Mouse (Mus musculus) liver, embryonic 11.5 days (tissue): ENCODE data around the gene Cadm2. TPM values are rescaled to one million over a fixed set of nuclear protein-coding genes. Genes with fewer than 3 reads are reported as not detected.

Experiments
- ATAC-seq: fragments of 200-750 bp; cut with Nextera tagmentation; replicated peaks from 2 replicates; pipeline ENCODE4 v1.8.0; 2017; ENCODE audit warnings: moderate number of reproducible peaks, mild to moderate bottlenecking, moderate TSS enrichment, moderate library complexity; ENCODE audit not compliant: low FRiP score
- DNase-seq: peaks from one replicate; pipeline ENCODE4 v3.0.0-alpha.2; 2017; ENCODE audit warnings: low spot score
- H3K27ac ChIP-seq: fragments of 300-500 bp; sonication (generic); 2 replicates; pipeline ENCODE4 v1.5.1; 2014; ENCODE audit warnings: mild to moderate bottlenecking, low read depth, low read length, control low read depth
- H3K27me3 ChIP-seq: fragments of 300-500 bp; sonication (generic); replicated peaks from 2 replicates; pipeline ENCODE4 v1.6.1; 2014; ENCODE audit warnings: low read length, mixed read lengths; ENCODE audit not compliant: control insufficient read depth, insufficient read depth
- H3K36me3 ChIP-seq: fragments of 300-500 bp; sonication (generic); 2 replicates; pipeline ENCODE4 v1.6.1; 2014; ENCODE audit warnings: mild to moderate bottlenecking, low read length, moderate library complexity, mixed read lengths; ENCODE audit not compliant: control insufficient read depth, insufficient read depth
- H3K4me1 ChIP-seq: fragments of 300-500 bp; sonication (generic); replicated peaks from 2 replicates; pipeline ENCODE4 v1.6.1; 2014; ENCODE audit warnings: low read length, mixed read lengths; ENCODE audit not compliant: control insufficient read depth, insufficient read depth
- H3K4me2 ChIP-seq: fragments of 300-500 bp; sonication (generic); 2 replicates; pipeline ENCODE4 v1.6.1; 2014; ENCODE audit warnings: mild to moderate bottlenecking, control low read depth, moderate library complexity
- H3K4me3 ChIP-seq: fragments of 300-500 bp; sonication (generic); 2 replicates; pipeline ENCODE4 v1.5.1; 2014; ENCODE audit warnings: low read depth, low read length, control low read depth
- H3K9ac ChIP-seq: fragments of 300-500 bp; sonication (generic); 2 replicates; pipeline ENCODE4 v1.6.1; 2014; ENCODE audit warnings: low read depth, low read length, control low read depth
- H3K9me3 ChIP-seq: fragments of 300-500 bp; sonication (generic); 2 replicates; pipeline ENCODE4 v1.6.1; 2016; ENCODE audit warnings: low read length, inconsistent platforms, mixed read lengths; ENCODE audit not compliant: control insufficient read depth
- WGBS: fragments of 180-500 bp; shearing (Covaris S2); extraction: QIAGEN DNeasy Blood & Tissue Kit; methylation state at CpG from one replicate; pipeline ENCODE4 v1.1.7; 2014; 5-methylcytosine and 5-hydroxymethylcytosine counted together
- polyA plus RNA-seq: library from polyadenylated mRNA; unstranded; fragments of >200 nt; fragmentation: Nextera tagmentation; extraction: Ambion mirVana; gene quantifications from 2 replicates; pipeline ENCODE4 v1.2.1, GENCODE M21; 2014

Gene Cadm2
- polyA plus RNA-seq, 1 experiment from 2014 or later = 0.52 TPM

GRCm38 (mm10) chr16:66987741-66988140 is 633.0 kb downstream of the Cadm2 start:
- 92% methylated on average over 6 of the region's 6 CpGs for WGBS
- Histone ChIP-seq H3K4me3 (no peak overlapping the region), H3K27me3 (no peaks in the 10 kb centered on the region), H3K9me3 (no peaks in the 10 kb centered on the region), H3K36me3 (no peaks in the 10 kb centered on the region), H3K4me2 (no peak overlapping the region), H3K9ac (no peak overlapping the region), H3K4me1 (no peaks in the 10 kb centered on the region), H3K27ac (no peak overlapping the region)
- DNase-seq = no peak
- ATAC-seq = no peak

DNA sequence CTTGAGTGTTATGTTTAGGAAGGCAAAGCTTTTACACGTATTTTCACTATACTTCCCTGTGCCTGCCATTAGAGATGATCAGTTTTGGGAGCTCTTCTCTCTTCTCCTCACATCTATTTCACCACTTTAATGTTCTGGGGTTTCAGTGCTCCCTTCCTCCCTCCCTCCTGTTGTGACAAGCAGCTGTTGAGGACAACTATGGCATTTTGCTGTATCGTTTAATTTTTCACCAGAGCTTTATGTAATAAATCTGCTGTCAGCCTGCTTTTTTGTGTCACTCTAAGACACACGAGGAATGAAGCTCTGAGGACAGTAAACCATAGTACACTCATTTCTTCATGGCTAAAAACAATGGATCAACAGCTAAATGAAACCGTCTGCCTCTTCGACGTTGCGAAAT is 633.8 kb downstream of the Cadm2 start:
- no peak for DNase-seq
- Histone ChIP-seq H3K27me3 (no peaks in the 10 kb centered on the region), H3K27ac (no peak overlapping the region), H3K4me2 (no peak overlapping the region), H3K4me3 (no peak overlapping the region), H3K9me3 (no peaks in the 10 kb centered on the region), H3K36me3 (no peaks in the 10 kb centered on the region), H3K4me1 (no peaks in the 10 kb centered on the region), H3K9ac (no peak overlapping the region)
- ATAC-seq = no peak
- WGBS = 83% methylated on average over 7 of the region's 7 CpGs

DNA sequence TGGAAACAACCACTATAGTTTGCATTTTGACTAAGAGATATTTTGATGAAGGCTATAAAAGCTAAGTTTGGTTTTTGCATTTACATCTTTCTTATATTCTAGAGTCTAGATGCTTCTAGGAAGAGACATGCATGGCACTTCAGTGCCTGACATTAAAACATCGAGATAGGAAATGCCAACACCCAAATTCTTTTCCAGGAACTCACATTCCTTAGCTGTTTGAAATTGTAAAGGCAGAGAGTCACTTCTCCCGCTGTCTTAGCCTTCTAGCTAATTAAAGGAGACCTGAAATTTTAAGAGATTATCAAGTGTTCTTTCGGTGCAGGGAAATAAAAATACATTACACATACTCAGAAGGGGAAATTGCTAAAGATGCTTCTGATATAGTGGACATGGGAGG is 649.8 kb downstream of the Cadm2 start:
- WGBS = 34% methylated on average over 3 of the region's 3 CpGs
- no peaks in the 10 kb centered on the region for H3K27me3 ChIP-seq
- H3K27ac ChIP-seq = no peak overlapping the region
- no peak overlapping the region for H3K4me3 ChIP-seq
- DNase-seq (no peak), ATAC-seq (no peak)
- no peaks in the 10 kb centered on the region for H3K36me3 ChIP-seq
- H3K4me1 ChIP-seq = no peaks in the 10 kb centered on the region
- no peak overlapping the region for H3K9ac ChIP-seq
- no peak overlapping the region for H3K4me2 ChIP-seq
- H3K9me3 ChIP-seq = no peaks in the 10 kb centered on the region

DNA sequence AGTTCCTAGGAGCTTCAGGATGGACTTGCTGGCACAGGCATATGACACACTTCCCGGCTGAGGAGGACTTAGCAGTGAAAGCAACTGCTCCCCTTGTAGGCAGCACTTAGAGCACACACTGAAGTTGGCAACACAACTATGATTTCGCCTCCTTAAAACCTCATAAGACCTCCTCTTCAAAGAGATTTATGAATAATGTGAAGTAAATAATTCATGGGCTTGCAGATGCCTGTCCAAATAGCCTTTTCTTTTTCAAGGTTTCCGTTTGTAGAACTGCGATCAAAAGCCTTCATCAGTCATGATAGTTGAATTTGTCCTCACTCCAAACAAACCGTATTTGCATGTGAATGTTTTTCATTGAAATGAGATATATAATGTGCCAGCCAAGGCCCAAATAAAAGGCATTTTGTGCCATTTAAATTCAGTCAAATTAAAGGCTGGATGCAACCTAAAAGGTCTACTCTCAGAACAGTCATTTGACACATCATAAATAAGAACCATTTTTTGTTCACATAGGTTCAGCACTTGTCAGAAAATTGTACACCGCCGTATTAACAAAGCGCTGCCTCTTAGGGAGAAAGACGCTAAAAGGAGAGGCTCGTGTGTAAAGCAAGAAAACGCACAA is 651.1 kb downstream of the Cadm2 start:
- no peak overlapping the region for H3K4me3 ChIP-seq
- no peaks in the 10 kb centered on the region for H3K27me3 ChIP-seq
- no peaks in the 10 kb centered on the region for H3K4me1 ChIP-seq
- H3K9ac ChIP-seq = no peak overlapping the region
- no peak overlapping the region for H3K4me2 ChIP-seq
- H3K36me3 ChIP-seq = no peaks in the 10 kb centered on the region
- ATAC-seq (no peak), DNase-seq (no peak)
- WGBS = 80% methylated on average over 11 of the region's 11 CpGs
- H3K9me3 ChIP-seq = no peaks in the 10 kb centered on the region
- H3K27ac ChIP-seq = no peak overlapping the region

GRCm38 (mm10) chr16:66968336-66968735 is 652.4 kb downstream of the Cadm2 start:
- 81% methylated on average over 5 of the region's 5 CpGs for WGBS
- Histone ChIP-seq H3K9me3 (no peaks in the 10 kb centered on the region), H3K4me2 (no peak overlapping the region), H3K36me3 (no peaks in the 10 kb centered on the region), H3K4me1 (no peaks in the 10 kb centered on the region), H3K4me3 (no peak overlapping the region), H3K27me3 (no peaks in the 10 kb centered on the region), H3K27ac (no peak overlapping the region), H3K9ac (no peak overlapping the region)
- ATAC-seq (no peak), DNase-seq (no peak)

DNA sequence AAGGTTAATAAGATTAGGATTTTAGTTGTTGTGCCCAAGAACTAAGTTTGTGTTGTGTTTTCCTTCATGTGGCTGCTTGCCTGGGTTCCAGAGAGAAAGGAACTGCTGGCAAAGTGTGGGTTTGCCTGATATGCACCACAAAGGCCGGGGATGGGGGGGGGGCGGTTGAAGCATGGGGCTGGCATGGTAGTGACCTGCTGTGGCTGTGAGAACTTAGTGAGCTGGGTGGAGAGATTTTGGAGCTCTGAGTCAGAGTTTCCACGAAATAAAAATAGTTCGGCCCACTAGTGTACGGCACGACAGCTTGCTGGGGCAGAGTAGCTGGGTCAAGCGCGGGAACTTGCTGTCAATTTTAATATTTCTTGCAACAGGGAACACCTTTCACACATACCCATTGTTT is 653.0 kb downstream of the Cadm2 start:
- Histone ChIP-seq H3K9ac (no peak overlapping the region), H3K9me3 (no peaks in the 10 kb centered on the region), H3K4me2 (no peak overlapping the region), H3K4me1 (no peaks in the 10 kb centered on the region), H3K27me3 (no peaks in the 10 kb centered on the region), H3K36me3 (no peaks in the 10 kb centered on the region), H3K4me3 (no peak overlapping the region), H3K27ac (no peak overlapping the region)
- ATAC-seq (no peak), DNase-seq (no peak)
- WGBS = 85% methylated on average over 8 of the region's 8 CpGs

DNA sequence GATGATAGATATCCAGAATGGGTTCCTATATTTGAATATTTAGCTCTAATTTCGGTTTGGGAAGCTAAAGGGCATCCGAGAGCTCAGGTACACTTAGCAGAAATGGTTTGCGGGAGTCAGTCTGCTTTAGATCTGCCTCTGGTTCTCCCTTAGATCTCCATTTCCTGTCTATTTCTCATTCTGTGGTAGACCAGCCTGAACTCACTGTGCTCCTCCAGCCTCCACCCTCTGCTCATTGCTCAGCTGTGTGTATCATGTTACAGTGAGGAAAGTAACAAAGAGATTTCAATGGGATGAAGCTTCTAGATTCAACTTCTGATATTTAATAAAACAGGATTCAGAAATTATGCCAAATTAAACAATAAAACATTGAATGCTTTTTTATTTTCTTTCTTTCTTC is 661.6 kb downstream of the Cadm2 start:
- 66% methylated on average over 3 of the region's 3 CpGs for WGBS
- no peak overlapping the region for H3K27ac ChIP-seq
- H3K9ac ChIP-seq = no peak overlapping the region
- ATAC-seq (no peak), DNase-seq (no peak)
- H3K9me3 ChIP-seq = no peaks in the 10 kb centered on the region
- H3K27me3 ChIP-seq = no peaks in the 10 kb centered on the region
- no peak overlapping the region for H3K4me3 ChIP-seq
- no peaks in the 10 kb centered on the region for H3K4me1 ChIP-seq
- H3K36me3 ChIP-seq = no peaks in the 10 kb centered on the region
- no peak overlapping the region for H3K4me2 ChIP-seq

GRCm38 (mm10) chr16:66955876-66956275 is 664.8 kb downstream of the Cadm2 start:
- 92% methylated on average over 2 of the region's 2 CpGs for WGBS
- no peaks in the 10 kb centered on the region for H3K9me3 ChIP-seq
- no peaks in the 10 kb centered on the region for H3K27me3 ChIP-seq
- H3K27ac ChIP-seq = no peak overlapping the region
- H3K4me1 ChIP-seq = no peaks in the 10 kb centered on the region
- no peak overlapping the region for H3K4me3 ChIP-seq
- no peaks in the 10 kb centered on the region for H3K36me3 ChIP-seq
- DNase-seq = no peak
- no peak overlapping the region for H3K9ac ChIP-seq
- ATAC-seq = no peak
- no peak overlapping the region for H3K4me2 ChIP-seq

DNA sequence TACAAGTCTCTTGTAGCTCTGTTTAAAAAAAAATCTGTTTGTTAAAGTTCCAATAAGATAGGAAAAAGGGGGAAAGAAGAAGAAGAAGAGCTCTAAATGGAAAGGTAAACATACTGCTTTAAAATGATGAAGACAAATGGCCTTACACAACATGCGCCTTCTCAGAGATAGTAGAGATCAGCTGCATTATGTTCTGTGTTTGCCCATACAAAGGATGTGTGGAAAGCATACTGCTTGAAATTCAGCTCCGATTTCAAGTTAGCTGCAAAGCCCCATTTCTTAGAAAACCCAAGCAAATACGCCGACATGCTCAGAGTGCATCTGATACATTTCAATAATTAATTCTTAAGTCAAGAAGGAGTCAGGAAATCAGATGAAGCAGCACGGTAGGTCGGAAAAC is 684.4 kb downstream of the Cadm2 start:
- no peak overlapping the region for H3K9ac ChIP-seq
- no peak overlapping the region for H3K27ac ChIP-seq
- H3K27me3 ChIP-seq = no peaks in the 10 kb centered on the region
- H3K9me3 ChIP-seq = no peaks in the 10 kb centered on the region
- WGBS = 76% methylated on average over 6 of the region's 6 CpGs
- no peaks in the 10 kb centered on the region for H3K4me1 ChIP-seq
- no peak for DNase-seq
- no peaks in the 10 kb centered on the region for H3K36me3 ChIP-seq
- no peak for ATAC-seq
- no peak overlapping the region for H3K4me2 ChIP-seq
- no peak overlapping the region for H3K4me3 ChIP-seq
